Mouse (Mus musculus) intestine, embryonic 15.5 days (tissue): Measurements from ENCODE around the gene Spns2. TPM values are rescaled to one million over a fixed set of nuclear protein-coding genes. Genes with fewer than 3 reads are reported as not detected.

Source experiments
- ATAC-seq: fragments of 200-750 bp; cut with Nextera tagmentation; 2 replicates; pipeline ENCODE4 v1.8.0; 2017; ENCODE audit warnings: moderate TSS enrichment, moderate library complexity
- H3K27ac ChIP-seq: fragments of 300-500 bp; sonication (generic); 2 replicates; pipeline ENCODE4 v1.5.1; 2015; ENCODE audit warnings: mild to moderate bottlenecking, inconsistent platforms
- H3K27me3 ChIP-seq: fragments of 300-500 bp; sonication (generic); replicated peaks from 2 replicates; pipeline ENCODE4 v1.6.1; 2015; ENCODE audit warnings: inconsistent platforms
- H3K36me3 ChIP-seq: fragments of 300-500 bp; sonication (generic); 2 replicates; pipeline ENCODE4 v1.6.1; 2015; ENCODE audit warnings: inconsistent platforms
- H3K4me1 ChIP-seq: fragments of 300-500 bp; sonication (generic); replicated peaks from 2 replicates; pipeline ENCODE4 v1.6.1; 2015; ENCODE audit warnings: inconsistent platforms
- H3K4me2 ChIP-seq: fragments of 300-500 bp; sonication (generic); replicated peaks from 2 replicates; pipeline ENCODE4 v1.6.1; 2015; ENCODE audit warnings: mild to moderate bottlenecking, inconsistent platforms
- H3K4me3 ChIP-seq: fragments of 300-500 bp; sonication (generic); replicated peaks from 2 replicates; pipeline ENCODE4 v1.5.1; 2015; ENCODE audit warnings: inconsistent platforms
- H3K9ac ChIP-seq: fragments of 300-500 bp; sonication (generic); 2 replicates; pipeline ENCODE4 v1.6.1; 2015; ENCODE audit warnings: inconsistent platforms
- H3K9me3 ChIP-seq: fragments of 300-500 bp; sonication (generic); 2 replicates; pipeline ENCODE4 v1.6.1; 2016; ENCODE audit warnings: inconsistent platforms
- WGBS: fragments of 180-500 bp; shearing (Covaris S2); methylation state at CpG from one replicate; pipeline ENCODE4 v1.1.7; 2015; 5-methylcytosine and 5-hydroxymethylcytosine counted together
- polyA plus RNA-seq: library from polyadenylated mRNA; unstranded; fragments of >200 nt; fragmentation: Nextera tagmentation; extraction: Ambion mirVana; gene quantifications from 2 replicates; pipeline ENCODE4 v1.2.1, GENCODE M21; 2015

Spns2 gene
- polyA plus RNA-seq, 1 experiment from 2014 or later: 5.3 TPM

GRCm38 (mm10) chr11:72466694-72467507, 22.8 kb downstream of the Spns2 start:
- H3K27me3 ChIP-seq: no peaks in the 10 kb centered on the region
- peak overlapping the region; percentile 23; the same call in 1 of the 2 replicates for H3K4me2 ChIP-seq
- no peaks in the 10 kb centered on the region for H3K36me3 ChIP-seq
- H3K4me1 ChIP-seq: peaks cover 38% of the 10 kb centered on the region
- no peak overlapping the region for H3K9ac ChIP-seq
- no peaks in the 10 kb centered on the region for H3K9me3 ChIP-seq
- ATAC-seq: peak; percentile 84
- H3K27ac ChIP-seq: peak overlapping the region; percentile 72
- 11% methylated on average over 11 of the region's 11 CpGs for WGBS
- no peak overlapping the region for H3K4me3 ChIP-seq

GRCm38 (mm10) chr11:72465978-72466693, 23.6 kb downstream of the Spns2 start:
- WGBS: 40% methylated on average over 11 of the region's 11 CpGs
- peak; percentile 52; the same call in 1 of the 2 replicates for ATAC-seq

DNA sequence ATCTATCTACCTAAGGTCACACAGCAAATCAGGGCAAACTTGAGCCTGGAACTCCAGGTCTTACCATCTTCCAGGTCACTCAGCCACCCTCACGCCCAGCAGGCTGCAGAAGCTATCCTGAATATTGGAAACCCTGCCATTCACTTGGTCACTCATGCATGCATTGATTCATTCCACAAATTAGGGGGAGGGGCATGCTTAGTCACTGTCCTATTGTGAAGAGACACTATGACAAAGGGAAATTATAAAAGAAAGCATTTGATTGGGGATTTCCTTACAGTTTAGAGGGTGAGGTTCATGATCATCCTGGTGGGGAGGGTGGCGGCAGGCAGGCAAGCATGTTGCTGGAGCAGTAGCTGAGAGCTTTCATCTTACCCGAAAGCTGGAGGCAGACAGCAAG, 24.9 kb downstream of the Spns2 start:
- WGBS: 75% methylated on average over 3 of the region's 3 CpGs
- no peaks in the 10 kb centered on the region for H3K27me3 ChIP-seq
- H3K4me2 ChIP-seq: no peak overlapping the region
- H3K9me3 ChIP-seq: no peaks in the 10 kb centered on the region
- H3K36me3 ChIP-seq: no peaks in the 10 kb centered on the region
- peaks cover 38% of the 10 kb centered on the region for H3K4me1 ChIP-seq
- no peak for ATAC-seq
- no peak overlapping the region for H3K4me3 ChIP-seq
- H3K27ac ChIP-seq: no peak overlapping the region
- no peak overlapping the region for H3K9ac ChIP-seq

More at GRCm38 (mm10) chr11:72465978-72466693, 23.6 kb downstream of the Spns2 start:
- H3K27me3 ChIP-seq: no peaks in the 10 kb centered on the region
- H3K9me3 ChIP-seq: no peaks in the 10 kb centered on the region
- peak overlapping the region; percentile 23; the same call in 1 of the 2 replicates for H3K4me2 ChIP-seq
- no peaks in the 10 kb centered on the region for H3K36me3 ChIP-seq
- peak overlapping the region; percentile 72 for H3K27ac ChIP-seq
- H3K4me3 ChIP-seq: no peak overlapping the region
- no peak overlapping the region for H3K9ac ChIP-seq
- peaks cover 38% of the 10 kb centered on the region for H3K4me1 ChIP-seq

GRCm38 (mm10) chr11:72461500-72461981, 28.2 kb downstream of the Spns2 start:
- no peak for ATAC-seq
- Histone ChIP-seq H3K9ac (no peak overlapping the region), H3K27me3 (no peaks in the 10 kb centered on the region), H3K4me2 (no peak overlapping the region), H3K4me3 (no peak overlapping the region), H3K27ac (no peak overlapping the region), H3K36me3 (no peaks in the 10 kb centered on the region), H3K4me1 (peaks cover 18% of the 10 kb centered on the region), H3K9me3 (no peaks in the 10 kb centered on the region)
- WGBS: 39% methylated on average over 5 of the region's 5 CpGs

DNA sequence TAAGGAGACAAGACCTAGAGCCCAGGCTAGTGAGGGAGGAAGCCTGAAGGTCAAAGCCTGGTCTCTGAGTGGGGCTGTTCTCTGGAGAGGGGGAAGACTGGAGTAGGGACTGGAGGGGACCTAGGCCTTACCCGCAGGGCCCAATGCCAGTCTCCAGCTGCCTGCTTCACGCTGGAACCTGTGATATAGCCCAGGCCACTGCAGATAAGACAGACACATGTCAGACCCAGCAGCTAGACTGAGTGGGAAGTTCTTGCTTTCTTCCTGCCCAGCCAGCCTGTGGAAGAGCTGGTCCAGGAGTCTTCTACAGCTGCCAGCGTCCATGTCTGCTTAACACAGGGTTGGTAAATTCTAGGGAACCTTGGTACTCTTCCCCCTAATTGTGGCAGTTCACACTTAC, 31.2 kb downstream of the Spns2 start:
- Histone ChIP-seq H3K4me2 (peak overlapping the region; percentile 3; the same call in 1 of the 2 replicates), H3K27me3 (no peaks in the 10 kb centered on the region), H3K9me3 (no peaks in the 10 kb centered on the region), H3K36me3 (no peaks in the 10 kb centered on the region), H3K27ac (peak overlapping the region; percentile 37), H3K9ac (no peak overlapping the region), H3K4me3 (no peak overlapping the region), H3K4me1 (0 out of 2 replicates have a peak, but pooled peaks cover 7% of the 10 kb centered on the region)
- 67% methylated on average over 3 of the region's 3 CpGs for WGBS
- ATAC-seq: no peak

GRCm38 (mm10) chr11:72457995-72458496, 31.7 kb downstream of the Spns2 start:
- Histone ChIP-seq H3K27ac (peak overlapping the region; percentile 37; the same call in 1 of the 2 replicates), H3K36me3 (no peaks in the 10 kb centered on the region), H3K4me3 (no peak overlapping the region), H3K4me2 (peak overlapping the region; percentile 3; the same call in 1 of the 2 replicates), H3K4me1 (0 out of 2 replicates have a peak, but pooled peaks cover 7% of the 10 kb centered on the region), H3K9me3 (no peaks in the 10 kb centered on the region), H3K27me3 (no peaks in the 10 kb centered on the region), H3K9ac (no peak overlapping the region)
- ATAC-seq: no peak
- WGBS: 46% methylated on average over 12 of the region's 12 CpGs

DNA sequence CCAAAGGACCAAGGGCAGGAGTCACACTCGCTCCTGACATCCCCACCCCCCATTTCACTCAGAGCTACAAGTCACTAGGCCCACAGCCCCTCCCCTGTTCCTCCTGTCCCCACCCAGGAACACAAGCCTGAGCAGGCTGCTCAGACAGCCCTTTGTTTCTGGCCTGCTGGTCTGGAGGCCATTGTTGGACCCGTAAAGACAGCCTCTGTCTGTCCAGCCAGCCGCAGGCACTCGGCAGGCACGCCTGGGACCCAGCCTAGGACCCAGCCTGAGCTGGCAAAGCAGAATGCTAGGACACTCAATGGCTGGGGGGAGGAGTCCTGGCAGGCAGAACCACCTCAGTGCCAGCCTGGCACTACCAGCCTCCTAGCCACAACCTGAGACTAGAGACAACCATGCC, 34.0 kb downstream of the Spns2 start:
- Histone ChIP-seq H3K27me3 (no peaks in the 10 kb centered on the region), H3K9me3 (no peaks in the 10 kb centered on the region), H3K4me2 (no peak overlapping the region), H3K9ac (no peak overlapping the region), H3K36me3 (peaks cover 16% of the 10 kb centered on the region), H3K4me3 (no peak overlapping the region), H3K27ac (no peak overlapping the region), H3K4me1 (0 out of 2 replicates have a peak, but pooled peaks cover 7% of the 10 kb centered on the region)
- WGBS: 71% methylated on average over 5 of the region's 5 CpGs
- no peak for ATAC-seq

GRCm38 (mm10) chr11:72453105-72453953, 36.4 kb downstream of the Spns2 start:
- WGBS: 53% methylated on average over 15 of the region's 15 CpGs
- H3K4me1 ChIP-seq: 0 out of 2 replicates have a peak, but pooled peaks cover 5% of the 10 kb centered on the region
- no peak overlapping the region for H3K4me3 ChIP-seq
- peaks cover 39% of the 10 kb centered on the region for H3K36me3 ChIP-seq
- no peak for ATAC-seq
- H3K27me3 ChIP-seq: no peaks in the 10 kb centered on the region
- no peak overlapping the region for H3K27ac ChIP-seq
- H3K9me3 ChIP-seq: no peaks in the 10 kb centered on the region
- H3K4me2 ChIP-seq: no peak overlapping the region
- H3K9ac ChIP-seq: no peak overlapping the region

- Histone ChIP-seq H3K9me3 (no peaks in the 10 kb centered on the region), H3K9ac (no peak overlapping the region), H3K27me3 (no peaks in the 10 kb centered on the region), H3K4me2 (no peak overlapping the region), H3K27ac (no peak overlapping the region), H3K4me3 (no peak overlapping the region), H3K36me3 (peaks cover 51% of the 10 kb centered on the region), H3K4me1 (no peaks in the 10 kb centered on the region)
- WGBS: 88% methylated on average over 3 of the region's 3 CpGs
- ATAC-seq: no peak
Measured at GRCm38 (mm10) chr11:72452140-72452665, 37.5 kb downstream of the Spns2 start.

GRCm38 (mm10) chr11:72447475-72447874, 42.2 kb downstream of the Spns2 start:
- Histone ChIP-seq H3K27ac (no peak overlapping the region), H3K9me3 (no peaks in the 10 kb centered on the region), H3K4me2 (no peak overlapping the region), H3K27me3 (no peaks in the 10 kb centered on the region), H3K36me3 (peaks cover 97% of the 10 kb centered on the region), H3K9ac (no peak overlapping the region), H3K4me3 (no peak overlapping the region), H3K4me1 (peaks cover 2% of the 10 kb centered on the region)
- 84% methylated on average over 8 of the region's 8 CpGs for WGBS
- ATAC-seq: no peak

DNA sequence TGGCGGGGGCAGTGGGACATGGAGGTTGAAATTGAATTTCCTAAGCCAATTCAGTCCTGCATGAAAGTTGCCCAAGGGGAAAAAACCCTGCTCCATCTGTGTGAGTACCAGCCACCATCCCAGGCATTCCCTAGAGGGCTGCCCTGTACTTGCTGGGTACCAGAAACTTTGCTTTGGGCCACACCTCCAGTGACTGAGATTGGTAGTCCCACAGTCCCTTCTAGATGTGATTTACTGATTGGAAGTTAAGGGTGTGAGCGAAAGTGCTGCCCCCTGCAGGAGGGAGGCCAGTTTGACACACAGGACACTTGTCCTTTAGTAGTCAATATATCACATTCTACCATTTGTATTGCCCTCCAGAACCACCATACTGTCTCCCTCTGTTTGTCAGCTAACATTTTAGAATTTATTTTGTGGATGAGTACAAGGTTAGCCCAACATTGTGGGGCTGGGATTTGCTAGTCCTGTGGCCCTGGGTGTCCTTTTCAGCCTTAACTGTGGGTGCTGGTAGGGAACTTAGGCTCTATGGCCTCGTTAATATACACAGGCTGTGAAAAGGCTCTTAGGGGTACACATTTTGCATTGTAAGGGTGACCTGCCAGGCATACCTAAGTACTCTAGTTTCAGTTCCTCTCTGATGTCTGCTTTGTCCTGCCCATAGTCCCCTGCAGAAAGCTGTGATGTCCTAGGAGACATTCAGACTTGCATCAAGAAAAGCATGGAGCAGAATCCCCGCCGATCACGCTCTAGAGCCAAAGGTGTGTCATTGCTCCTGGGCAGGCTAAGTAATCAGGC, 43.2 kb downstream of the Spns2 start:
- WGBS: 85% methylated on average over 6 of the region's 6 CpGs
- ATAC-seq: no peak
- H3K27ac ChIP-seq: no peak overlapping the region
- no peak overlapping the region for H3K4me3 ChIP-seq
- no peaks in the 10 kb centered on the region for H3K9me3 ChIP-seq
- H3K27me3 ChIP-seq: no peaks in the 10 kb centered on the region
- H3K9ac ChIP-seq: no peak overlapping the region
- H3K4me2 ChIP-seq: no peak overlapping the region
- peaks cover 92% of the 10 kb centered on the region for H3K36me3 ChIP-seq
- H3K4me1 ChIP-seq: peaks cover 9% of the 10 kb centered on the region
